Mouse (Mus musculus) heart, postnatal 4 days (tissue): ENCODE data around the gene Elavl2. TPM values are rescaled to one million over a fixed set of nuclear protein-coding genes. Genes with fewer than 3 reads are reported as not detected.

Experiments used
- DNase-seq: peaks from one replicate; pipeline ENCODE4 v3.0.0; 2021
- total RNA-seq, 2 experiments: library from RNA; stranded (reverse); gene quantifications; 2 replicates each; pipeline ENCODE4 v1.2.3; 2021

Elavl2 gene
- 1 to 10 TPM; 2.3 to 2.7 TPM for total RNA-seq

GRCm38 (mm10) chr4:91400423-91400822 is at the start of gene Elavl2:
Gene Elavl2, minus strand, starts transcription at chr4:91400785.
- DNase-seq: no peak

DNA sequence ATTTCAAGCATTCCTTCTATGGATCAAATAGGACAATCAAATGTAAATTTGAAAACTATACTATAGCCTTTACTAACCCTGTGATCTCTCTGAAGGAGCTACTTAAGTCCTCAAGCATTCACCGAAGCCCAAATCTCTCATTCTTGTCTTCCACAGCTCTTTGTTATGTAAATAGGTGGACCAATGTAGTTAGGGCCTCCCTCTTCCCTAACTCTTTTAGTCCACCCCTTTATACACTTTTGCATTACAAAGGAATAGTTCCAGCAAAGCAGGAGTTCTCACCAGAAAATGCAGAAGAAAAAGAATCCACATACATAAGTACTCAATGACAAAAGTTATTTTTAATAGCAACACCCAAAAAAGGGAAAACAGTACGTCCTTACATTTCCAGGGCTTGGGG is 47.3 kb upstream of the Elavl2 start:
- DNase-seq: no peak

GRCm38 (mm10) chr4:91415582-91415981 is 15.0 kb upstream of the Elavl2 start:
- DNase-seq: no peak

- DNase-seq: no peak
These were observed 4.5 kb upstream of the Elavl2 start for GRCm38 (mm10) chr4:91405047-91405446.

DNA sequence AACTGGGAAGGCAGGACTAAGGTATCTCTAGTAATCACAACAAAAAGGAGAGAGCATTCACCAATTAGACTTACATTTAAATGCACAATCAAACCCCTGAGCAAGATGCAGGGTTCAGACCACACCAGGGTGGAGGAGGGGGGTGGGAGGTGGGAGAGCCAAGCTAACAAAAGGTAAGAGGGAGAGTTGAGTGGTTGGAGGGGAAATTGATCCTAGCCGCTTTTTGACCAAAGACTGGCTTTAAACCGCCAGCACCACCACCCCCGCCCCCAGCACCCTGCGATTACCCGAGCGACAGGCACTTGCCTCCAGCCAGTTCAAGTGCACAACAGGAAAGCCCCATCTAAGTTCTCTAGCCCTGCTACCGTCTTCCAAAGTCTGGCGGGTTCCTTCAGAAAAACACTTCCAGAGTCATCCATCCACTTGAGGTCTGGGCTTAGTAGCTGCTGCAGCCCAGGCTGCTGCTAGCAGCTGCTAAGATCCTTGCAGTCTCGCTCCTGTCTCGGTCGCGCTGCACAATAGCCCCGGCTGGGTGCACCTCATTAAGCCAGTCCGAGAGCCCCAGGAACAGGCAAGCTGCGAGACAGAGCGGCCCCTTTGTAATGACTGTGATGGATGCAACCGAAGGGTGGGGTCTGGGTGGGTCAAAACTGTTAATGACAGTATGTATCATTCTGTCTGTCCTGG is 932 bp downstream of the Elavl2 start:
- no peak for DNase-seq

DNA sequence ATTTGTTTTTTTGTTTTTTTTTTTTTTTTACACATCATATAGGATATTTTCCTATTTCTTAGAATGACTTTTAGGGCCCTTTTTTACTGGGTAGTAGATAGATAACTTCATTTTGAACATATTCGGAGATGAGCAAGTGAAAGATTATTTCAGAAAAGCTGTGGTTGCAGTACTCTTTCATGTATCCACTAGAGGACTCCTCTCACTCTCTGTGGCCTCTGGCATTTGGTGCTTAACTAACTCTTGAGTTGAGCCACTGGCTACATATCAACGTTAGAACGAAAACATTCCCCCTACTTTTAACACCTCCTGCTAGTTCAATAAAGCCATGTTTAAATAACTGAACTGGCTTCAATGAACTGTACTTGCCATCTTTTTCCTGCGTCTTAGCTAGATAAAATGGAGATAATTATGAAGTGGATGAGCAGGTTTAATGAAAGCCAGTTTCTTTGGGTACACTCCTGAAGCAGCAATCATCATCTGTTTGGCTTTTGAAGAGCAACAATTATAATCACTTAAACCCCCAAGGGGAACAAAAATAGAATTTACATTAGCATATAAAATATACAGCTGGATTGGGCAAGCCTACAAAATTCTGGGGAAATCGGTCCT is 8.5 kb downstream of the Elavl2 start:
- DNase-seq: no peak

DNA sequence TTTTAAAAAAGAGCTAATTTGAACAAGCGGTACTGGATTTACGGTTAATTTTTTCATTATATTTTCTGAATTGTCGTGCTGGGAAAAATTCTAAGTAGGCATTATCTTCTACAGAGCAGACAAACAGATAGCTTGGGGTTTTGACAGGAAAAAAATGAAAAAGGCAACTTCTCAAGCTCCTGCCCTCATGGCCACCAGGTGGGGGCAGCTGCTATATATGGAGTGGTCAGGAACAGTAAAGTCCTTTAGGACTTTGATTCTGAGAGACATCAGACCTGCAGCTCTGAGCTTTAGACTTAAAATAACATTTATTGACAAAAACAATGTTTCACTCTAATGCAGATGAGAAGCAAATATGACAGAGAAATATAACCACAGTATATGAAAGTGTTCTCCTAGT is 12.9 kb downstream of the Elavl2 start:
- DNase-seq: no peak

- no peak for DNase-seq
These were observed 19.4 kb downstream of the Elavl2 start for GRCm38 (mm10) chr4:91381201-91381627.

DNA sequence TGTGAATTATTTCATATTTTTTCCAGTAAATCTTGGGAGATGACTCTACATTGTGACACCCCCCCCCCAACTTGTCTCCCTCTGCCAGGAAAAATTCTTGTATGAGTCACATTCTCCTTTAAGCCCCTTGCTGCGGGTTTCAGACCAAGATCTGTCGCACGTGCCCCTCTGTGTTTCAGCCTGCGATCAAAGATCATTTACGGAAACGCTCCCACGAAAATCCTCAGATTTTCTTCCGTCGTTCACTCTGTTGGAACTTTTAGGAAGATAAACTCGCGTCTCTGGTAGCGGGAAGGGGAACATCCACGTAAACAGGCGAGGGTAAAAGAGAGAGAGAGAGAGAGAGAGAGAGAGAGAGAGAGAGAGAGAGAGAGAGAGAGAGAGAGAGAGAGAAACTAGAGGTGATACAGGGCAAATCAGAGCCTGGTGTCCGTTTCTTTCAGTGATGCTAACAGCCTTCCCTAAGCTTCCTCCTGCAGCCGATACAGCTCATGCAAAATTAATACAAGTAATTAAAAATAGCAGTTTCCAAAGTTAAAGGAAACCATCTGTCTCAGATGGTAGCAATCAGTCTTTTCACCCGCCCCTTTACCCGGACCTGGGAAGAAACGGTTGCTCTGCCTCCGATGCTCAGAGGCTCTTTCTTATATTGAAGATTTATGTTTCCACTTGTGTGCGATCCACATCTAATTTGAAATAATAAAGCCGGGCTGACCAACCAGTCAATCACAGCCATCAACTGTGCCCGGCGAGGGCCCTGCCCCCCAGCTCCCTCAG is 20.1 kb downstream of the Elavl2 start:
- no peak for DNase-seq

DNA sequence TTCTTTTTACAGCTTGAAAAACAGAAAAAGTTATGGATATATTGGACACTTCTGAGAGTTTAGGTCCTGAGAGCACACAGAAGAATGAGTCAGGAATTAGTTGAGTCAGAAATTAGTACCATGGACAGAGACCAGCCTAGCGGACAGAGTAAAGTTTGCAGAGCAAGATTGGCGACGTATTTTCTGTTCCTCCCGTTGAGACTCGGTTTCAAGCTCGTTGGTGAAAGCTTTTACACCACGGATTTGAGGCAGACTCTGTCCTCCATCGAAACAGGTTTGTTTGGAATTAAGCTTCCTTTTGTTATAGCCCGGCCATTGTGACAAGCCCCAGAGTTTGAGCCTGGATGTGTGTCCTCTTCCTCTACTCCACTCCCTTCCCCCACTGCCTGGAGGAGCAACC is 21.0 kb downstream of the Elavl2 start:
- peak; percentile 24 for DNase-seq

DNA sequence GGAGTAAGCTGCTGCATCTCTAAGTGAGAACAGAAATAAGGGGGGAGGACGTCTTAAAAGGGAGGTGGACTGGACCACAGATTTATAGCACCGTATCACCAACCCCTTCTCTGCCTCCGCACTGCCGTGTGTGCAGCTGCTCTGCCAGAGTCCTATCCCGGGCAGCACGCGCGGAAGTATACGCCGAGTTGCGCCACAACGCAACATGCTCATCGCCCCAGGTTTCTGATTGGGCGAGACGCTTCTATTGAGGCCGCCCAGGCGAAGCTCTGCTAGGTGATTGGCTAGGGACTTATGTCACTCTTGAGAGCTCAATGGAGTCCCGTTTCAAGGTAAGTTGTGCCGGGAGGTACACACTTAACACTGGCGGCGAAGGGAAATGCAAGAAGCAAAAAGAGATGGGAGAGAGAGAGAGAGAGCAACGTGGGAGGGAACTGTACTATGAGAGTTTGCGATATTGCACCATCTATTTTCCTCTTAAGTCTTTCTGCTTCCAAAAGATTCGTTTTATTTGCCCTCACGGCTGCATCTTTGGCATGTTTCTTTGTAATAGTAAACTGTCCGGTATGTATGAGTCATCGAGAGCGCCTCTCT is 24.2 kb downstream of the Elavl2 start:
- peak; percentile 91 for DNase-seq

GRCm38 (mm10) chr4:91375372-91375687 is 25.3 kb downstream of the Elavl2 start:
- no peak for DNase-seq

DNA sequence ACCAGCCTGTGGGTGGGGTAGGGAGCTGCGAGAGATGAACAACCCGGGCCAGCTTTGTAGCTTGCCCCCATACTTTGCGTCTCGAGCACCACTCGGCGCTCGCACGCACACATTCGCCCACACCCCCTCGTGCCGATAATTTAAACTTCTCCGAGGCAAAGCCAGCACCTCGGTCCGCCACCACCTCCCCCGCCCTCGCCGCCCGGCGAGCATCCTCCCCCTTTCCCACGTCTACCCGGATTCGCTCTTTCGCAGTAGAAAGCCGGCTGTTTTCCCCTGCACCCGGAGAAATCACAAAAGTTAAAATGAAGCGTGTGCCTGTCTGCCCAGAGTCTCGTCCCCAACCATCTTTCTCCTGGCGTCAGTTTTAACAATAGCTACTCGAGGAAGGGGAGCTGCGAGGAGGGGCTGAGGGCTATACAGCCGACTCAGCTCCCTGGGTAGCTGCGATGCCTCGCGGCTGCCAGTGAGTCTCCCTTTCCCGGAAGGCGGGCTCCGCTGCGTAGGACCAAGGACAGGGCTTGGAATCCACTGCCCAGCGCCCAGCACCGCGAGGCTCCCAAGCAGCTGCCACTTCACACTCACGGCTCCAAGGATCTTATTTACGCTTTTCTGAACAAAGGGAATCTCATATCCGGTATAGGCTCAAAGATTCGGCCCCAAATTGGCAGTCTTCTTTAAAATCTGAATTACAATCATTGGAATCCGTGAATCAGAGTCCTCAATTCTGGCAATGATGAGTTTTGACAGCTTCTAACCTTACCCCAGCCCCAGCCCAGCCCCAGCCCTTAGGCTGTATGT is 25.8 kb downstream of the Elavl2 start:
- DNase-seq: peak; percentile 65

- DNase-seq: no peak
These were observed 27.7 kb downstream of the Elavl2 start for GRCm38 (mm10) chr4:91372844-91373243.

DNA sequence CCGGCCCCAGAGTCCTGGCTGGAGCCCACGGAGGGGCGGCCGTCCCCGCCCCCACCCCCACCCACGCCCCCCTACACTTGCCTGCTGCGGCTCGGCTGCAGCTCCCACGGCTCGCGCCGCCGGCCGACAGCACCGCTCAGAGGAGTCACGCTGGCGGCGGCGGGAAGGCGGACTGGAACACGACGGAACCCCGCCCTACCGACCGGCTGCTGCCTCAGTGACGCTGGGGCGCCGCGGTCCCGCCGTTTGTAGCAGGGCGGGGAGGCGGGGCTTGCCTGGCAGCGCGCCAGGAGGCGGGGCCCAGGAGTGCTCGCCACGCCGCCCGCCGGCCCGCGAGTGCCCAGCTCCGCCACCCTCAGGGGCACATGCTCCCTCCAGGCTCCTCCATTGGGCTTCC is 28.8 kb downstream of the Elavl2 start:
- DNase-seq: peak; percentile 56

DNA sequence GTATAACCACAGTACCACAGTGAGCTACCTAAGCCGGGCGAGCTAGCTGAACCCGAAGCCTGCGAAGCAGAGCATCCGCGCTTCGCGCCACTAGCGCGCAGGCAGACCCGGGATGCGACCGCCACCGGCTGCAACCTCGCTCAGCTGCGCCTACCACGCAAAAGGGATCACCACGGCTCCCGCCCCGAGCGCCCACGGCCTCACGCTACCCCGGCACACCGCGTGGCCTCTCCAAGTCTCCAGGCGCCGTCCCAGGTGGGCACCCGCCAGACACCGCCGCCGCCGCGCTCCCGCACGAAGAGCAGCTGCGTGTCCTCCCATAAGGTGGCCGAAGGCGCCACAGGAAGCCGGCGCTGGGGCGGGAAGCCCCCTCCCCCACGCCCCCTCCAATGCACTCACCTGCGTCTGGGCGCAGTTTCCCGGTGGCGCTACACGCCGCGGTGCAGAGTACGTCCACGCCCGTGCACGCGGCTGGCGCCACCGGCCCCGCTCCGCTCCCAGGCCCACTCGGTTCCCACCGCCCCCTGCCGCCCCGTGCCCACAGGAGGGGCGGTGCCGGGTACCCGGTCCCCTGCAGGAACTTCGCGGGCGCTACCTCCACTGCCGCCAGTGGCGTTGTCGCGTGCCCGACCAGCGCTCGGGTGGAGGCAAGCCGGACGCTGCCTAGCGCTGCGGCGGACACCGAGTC is 29.3 kb downstream of the Elavl2 start:
- DNase-seq: no peak

DNA sequence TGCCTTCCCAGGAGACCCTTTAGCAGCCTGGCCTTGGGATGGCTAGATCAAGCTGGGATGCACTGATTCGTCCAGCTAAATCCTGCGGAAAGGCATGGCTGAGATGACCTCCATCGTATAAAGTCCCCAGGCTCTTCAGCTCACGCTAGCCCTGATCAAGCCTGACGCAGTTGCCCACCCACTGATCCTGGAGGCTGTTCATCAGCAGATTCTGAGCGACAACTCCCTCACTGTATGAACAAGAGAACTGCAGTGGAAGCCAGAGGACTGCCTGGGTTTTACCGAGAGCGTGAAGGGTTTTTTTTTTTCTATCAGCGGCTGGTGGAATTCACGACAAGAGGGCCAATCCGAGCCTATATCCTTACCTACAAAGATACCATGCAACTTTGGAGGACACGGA is 35.3 kb downstream of the Elavl2 start:
- DNase-seq: no peak

- DNase-seq: no peak
These were observed 36.6 kb downstream of the Elavl2 start for GRCm38 (mm10) chr4:91363963-91364362.

DNA sequence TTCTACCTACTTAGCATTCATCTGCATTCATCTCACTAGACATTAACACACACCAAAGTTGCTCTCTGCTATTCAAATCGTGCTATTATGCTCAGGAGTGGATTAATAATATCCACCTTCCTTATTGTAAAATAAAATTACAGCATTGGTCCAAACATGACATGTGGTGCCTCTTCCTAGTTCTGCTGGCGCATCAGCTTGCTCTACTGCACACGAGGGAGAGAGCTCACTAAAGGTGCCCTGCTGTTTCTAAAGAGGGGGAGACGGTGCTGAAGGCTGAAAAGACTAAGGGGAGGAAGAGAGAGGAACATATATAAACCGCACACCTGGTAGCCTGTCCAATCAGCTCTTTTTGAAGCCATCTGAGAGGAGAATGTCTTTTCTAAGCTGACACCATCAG is 38.1 kb downstream of the Elavl2 start:
- DNase-seq: no peak

DNA sequence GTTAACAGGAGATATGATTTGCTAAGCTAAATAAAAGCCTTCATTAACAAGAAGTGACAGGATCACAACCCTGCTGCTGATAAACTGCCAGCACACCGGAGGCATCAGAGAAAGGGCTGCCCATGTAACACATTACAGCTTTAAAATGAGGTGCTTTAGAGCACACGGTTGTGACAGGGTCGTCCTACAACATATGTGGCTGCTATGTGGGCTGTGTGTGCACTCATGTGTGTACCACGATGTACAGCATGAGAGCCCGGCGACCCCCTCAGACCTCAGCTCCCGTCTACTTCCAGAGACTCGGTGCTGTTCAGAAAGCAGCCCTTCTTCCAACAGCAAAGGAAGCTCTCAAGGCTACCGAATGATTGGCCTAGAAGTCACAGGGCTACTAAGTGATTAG is 47.4 kb downstream of the Elavl2 start:
- no peak for DNase-seq

DNA sequence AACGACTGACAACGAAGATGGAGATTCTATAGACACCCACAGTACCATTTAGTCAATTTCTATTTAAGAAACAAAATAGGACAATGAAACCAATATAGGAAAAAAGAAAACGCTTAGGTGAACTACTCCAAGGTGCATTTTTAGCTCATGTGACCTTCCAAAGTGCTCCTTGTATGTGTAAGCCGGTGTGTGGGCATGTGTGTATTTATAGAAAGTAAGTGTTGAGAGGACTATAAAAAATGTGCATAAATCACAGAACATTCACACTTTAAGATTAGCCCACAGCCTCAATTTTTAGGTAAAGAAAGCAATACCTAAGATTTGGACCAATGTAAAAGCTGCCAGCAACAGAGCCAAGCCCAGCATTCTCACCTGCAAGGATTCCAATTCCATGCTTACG is 51.0 kb downstream of the Elavl2 start:
- no peak for DNase-seq

GRCm38 (mm10) chr4:91334177-91334576 is 66.4 kb downstream of the Elavl2 start:
- DNase-seq: no peak
